In the genomic region with DNA sequence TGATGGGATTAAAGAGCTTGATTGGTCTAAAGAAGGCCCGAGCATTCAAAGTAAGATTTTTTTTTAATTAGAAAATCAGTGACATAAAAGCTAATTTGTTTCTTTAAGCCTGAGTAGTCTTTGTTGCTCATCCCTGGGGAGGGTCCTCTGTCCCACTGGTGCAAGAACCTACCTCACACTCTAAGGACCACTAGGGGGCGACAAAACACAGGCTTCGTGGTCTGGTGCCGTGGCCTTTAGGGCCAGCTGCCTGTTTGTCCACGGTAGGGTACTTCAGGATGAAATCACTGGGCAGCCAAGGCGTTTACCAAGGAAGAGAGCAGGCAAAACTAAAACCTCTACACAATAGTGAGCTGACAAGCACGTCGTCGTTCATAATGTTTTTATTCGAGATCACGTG, we compare ENCODE assay signal across 8 mouse cellular contexts. TPM values are rescaled to one million over a fixed set of nuclear protein-coding genes. Genes with fewer than 3 reads are reported as not detected.
DNase-seq lines count a peak whose midpoint lies in the region; TF ChIP-seq lines count a peak whose summit lies in the region.

No protein-coding gene starts in this region.

- no peaks in the 10 kb centered on the region for H3K9me3 ChIP-seq in ES-Bruce4 (replicated peaks; ENCODE audit: control insufficient read depth, insufficient read depth, low read length, poor library complexity, severe bottlenecking)

- 27% methylated on average over 11 of the region's 11 CpGs for WGBS in lung, adult 2 months

- H3K9ac ChIP-seq in ES-Bruce4 (ENCODE audit: low read depth, poor library complexity, severe bottlenecking), result no peak overlapping the region

- H3K4me1 ChIP-seq in ES-Bruce4 (ENCODE audit: control insufficient read depth, insufficient read depth, low read length), result no peaks in the 10 kb centered on the region
- no peaks in the 10 kb centered on the region for H3K4me1 ChIP-seq in lung, adult 2 months (ENCODE audit: control insufficient read depth, insufficient read depth, low read length)

- no peaks in the 10 kb centered on the region for H3K36me3 ChIP-seq in ES-Bruce4 (ENCODE audit: control insufficient read depth, insufficient read depth, low read length, poor library complexity, severe bottlenecking)

- DNase-seq in brain, embryonic 14.5 days (ENCODE audit: low read depth), result peak; percentile 90
- DNase-seq in fibroblast of lung, adult 2 months (ENCODE audit: low read depth), result peak; percentile 18
- DNase-seq in heart, postnatal 36 days, result peak; percentile 63 to 72
- DNase-seq in kidney, postnatal 4 days, result peak; percentile 80 to 86
- peak; percentile 45 for DNase-seq in lung, adult 2 months
- DNase-seq in ovary, postnatal 10 days (ENCODE audit: low spot score), result peak; percentile 30
- DNase-seq in thymus, postnatal 0 days (ENCODE audit: low spot score), result peak; percentile 80

- no peak for TF ChIP-seq EP300 in ES-Bruce4 (IDR thresholded peaks at IDR 0.05; ENCODE audit: insufficient read depth, low read depth, low read length)

- TF ChIP-seq POLR2A in ES-Bruce4 (IDR thresholded peaks at IDR 0.05; ENCODE audit: insufficient read depth, low read length), result no peak
- no peak for TF ChIP-seq POLR2A in brain, embryonic 14.5 days (IDR thresholded peaks at IDR 0.05; ENCODE audit: borderline replicate concordance, extremely low read depth, insufficient read depth, insufficient read length, poor library complexity, severe bottlenecking)
- no peak for TF ChIP-seq POLR2A in lung, adult 2 months (IDR thresholded peaks at IDR 0.05; ENCODE audit: borderline replicate concordance, extremely low read depth, low read depth, low read length)

- intact Hi-C loops in heart, postnatal 36 days (cut with DNase I), result loop anchor here (1.0 to 2.0 kb wide), 2 partner anchors 110 to 115 kb away; no protein-coding TSS in a partner anchor

- no peak overlapping the region for H3K4me3 ChIP-seq in ES-Bruce4 (ENCODE audit: low read depth, low read length)
- H3K4me3 ChIP-seq in lung, adult 2 months (replicated peaks; ENCODE audit: extremely low read depth, low read depth, low read length), result no peak overlapping the region

- no peaks in the 10 kb centered on the region for H3K27me3 ChIP-seq in ES-Bruce4 (ENCODE audit: control insufficient read depth, insufficient read depth, low read length, poor library complexity, severe bottlenecking)

- no peak overlapping the region for H3K27ac ChIP-seq in ES-Bruce4 (ENCODE audit: insufficient read depth, low read length)

- peak; percentile 96 for TF ChIP-seq CTCF in ES-Bruce4 (IDR thresholded peaks at IDR 0.05; ENCODE audit: low read depth, low read length)
- peak; percentile 94 for TF ChIP-seq CTCF in brain, embryonic 14.5 days (IDR thresholded peaks at IDR 0.05; ENCODE audit: borderline replicate concordance, extremely low read depth, insufficient read depth, insufficient read length)
- peak; percentile 86 for TF ChIP-seq CTCF in lung, adult 2 months (IDR thresholded peaks at IDR 0.05; ENCODE audit: insufficient read depth, low read length)

RNA-seq across cellular contexts. Expression of gene B3galt5, which starts 5.2 kb away (rescaled TPM):
- polyA plus RNA-seq in ES-Bruce4 (2011; ENCODE audit: insufficient read depth, insufficient read length, low read depth, missing spikeins), result not detected in 2 replicates
- 1.4 and 2.8 TPM in 2 replicates for polyA plus RNA-seq in brain, embryonic 14.5 days (2012; rRNA removed)
- not detected for total RNA-seq in heart, postnatal 36 days (2021)
- 0.35 TPM in 1 of 2 replicates, not detected in the other for polyA plus RNA-seq in lung, adult 2 months (2012; rRNA removed)
- polyA plus RNA-seq in thymus, postnatal 0 days (2015; fragmentation: Nextera tagmentation; extraction: Ambion mirVana), result 3.4 and 4.3 TPM in 2 replicates

RNA-seq across cellular contexts. Expression of gene Sh3bgr, which starts 30.2 kb away (rescaled TPM):
- 1.6 and 5.6 TPM in 2 replicates for polyA plus RNA-seq in ES-Bruce4 (2011; ENCODE audit: insufficient read depth, insufficient read length, low read depth, missing spikeins)
- polyA plus RNA-seq in brain, embryonic 14.5 days (2012; rRNA removed), result 1.0 and 2.9 TPM in 2 replicates
- total RNA-seq in heart, postnatal 36 days (2021), result 100 to 1,000 TPM; 335 to 411 TPM
- 8.4 and 18.2 TPM in 2 replicates for polyA plus RNA-seq in lung, adult 2 months (2012; rRNA removed)
- 0.68 and 0.82 TPM in 2 replicates for polyA plus RNA-seq in thymus, postnatal 0 days (2015; fragmentation: Nextera tagmentation; extraction: Ambion mirVana)

RNA-seq across cellular contexts. Expression of gene Lca5l, which starts 38.3 kb away (rescaled TPM):
- polyA plus RNA-seq in ES-Bruce4 (2011; ENCODE audit: insufficient read depth, insufficient read length, low read depth, missing spikeins), result 0.25 TPM in 1 of 2 replicates, not detected in the other
- 1.4 and 2.8 TPM in 2 replicates for polyA plus RNA-seq in brain, embryonic 14.5 days (2012; rRNA removed)
- total RNA-seq in heart, postnatal 36 days (2021), result under 1 TPM; 0.38 to 0.53 TPM
- polyA plus RNA-seq in lung, adult 2 months (2012; rRNA removed), result 0.91 and 1.0 TPM in 2 replicates
- polyA plus RNA-seq in thymus, postnatal 0 days (2015; fragmentation: Nextera tagmentation; extraction: Ambion mirVana), result 0.27 TPM in 2 replicates

Comparison
In these comparisons a context has a peak if more than half of its experiments do, and no peak if none do; other contexts are left out.
1. DNase-seq: peak in every context shown above with its lines; median percentile 90 in brain, embryonic 14.5 days; 83 in kidney, postnatal 4 days; 80 in thymus, postnatal 0 days; 68 in heart, postnatal 36 days; 45 in lung, adult 2 months; 30 in ovary, postnatal 10 days; 18 in fibroblast of lung, adult 2 months.